Mouse (Mus musculus): ENCODE data around the gene Gm17651.

The Gm17651 gene

GRCm38 (mm10) chr3:97627893-97628292 is 46.6 kb downstream of the Gm17651 start:
- DNase-seq, result peak; percentile 92

- peak; percentile 53 for DNase-seq
These were observed 49.9 kb downstream of the Gm17651 start for GRCm38 (mm10) chr3:97624611-97625010.
